Mouse (Mus musculus) heart, adult 2 months (tissue): ENCODE results near the gene Scfd2.

Experiments used
- CTCF ChIP-seq: fragments of 200-600 bp; IDR thresholded peaks from 2 replicates; pipeline ENCODE4 v1.8.1; 2022; ENCODE audit warnings: antibody characterized with exemption, mild to moderate bottlenecking, moderate library complexity
- EP300 ChIP-seq: fragments of 200-500 bp; IDR thresholded peaks from 2 replicates; pipeline ENCODE4 v1.6.1; 2011; ENCODE audit warnings: low read depth, low read length, control low read depth; ENCODE audit not compliant: insufficient read depth
- POLR2A ChIP-seq: fragments of 200-500 bp; IDR thresholded peaks from 2 replicates; pipeline ENCODE4 v1.6.1; 2011; ENCODE audit warnings: mild to moderate bottlenecking, low read depth, low read length, control low read depth; ENCODE audit not compliant: insufficient read depth

- TF ChIP-seq POLR2A (no peak), CTCF (no peak), EP300 (no peak)
These were observed 46.9 kb downstream of the Scfd2 start for GRCm38 (mm10) chr5:74484646-74485045.
